Mouse (Mus musculus) right cerebral cortex, postnatal 25 days (tissue): ENCODE data around the gene Nktr.
A peak's percentile ranks its signal among the peaks of the same experiment; 100 is the strongest.

Experiments used
- DNase-seq: peaks from one replicate; pipeline ENCODE4 v3.0.0; 2022

Gene Nktr

DNA sequence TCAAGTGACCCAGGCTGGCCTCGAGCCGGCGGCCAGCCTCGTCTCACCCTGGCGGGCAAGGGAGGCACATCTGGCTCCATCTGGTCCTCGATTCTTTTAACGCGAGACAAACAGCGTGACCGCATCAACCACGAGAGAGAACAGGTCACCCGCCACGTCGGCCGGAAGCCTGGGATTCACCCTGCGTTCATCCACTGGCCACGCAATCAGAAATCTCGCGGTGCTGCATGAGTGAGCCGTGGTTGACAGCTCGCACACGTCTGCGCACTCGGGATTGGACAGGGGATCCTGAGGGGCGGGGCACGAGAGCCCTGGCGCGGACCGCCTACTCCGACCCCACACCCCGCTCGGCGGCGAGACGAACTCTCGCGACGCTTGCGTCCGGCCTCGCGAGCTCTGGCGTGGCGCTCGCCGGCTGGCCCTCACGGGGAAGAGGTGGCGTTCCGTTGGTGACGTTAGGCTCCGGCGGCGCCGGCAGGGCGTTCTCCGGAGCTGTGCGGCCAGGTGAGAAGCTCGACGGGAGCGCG is at the start of gene Nktr:
Nktr (plus strand) TSS at position 378 of the 527 bp plus-strand sequence.
- peak; percentile 99 for DNase-seq

DNA sequence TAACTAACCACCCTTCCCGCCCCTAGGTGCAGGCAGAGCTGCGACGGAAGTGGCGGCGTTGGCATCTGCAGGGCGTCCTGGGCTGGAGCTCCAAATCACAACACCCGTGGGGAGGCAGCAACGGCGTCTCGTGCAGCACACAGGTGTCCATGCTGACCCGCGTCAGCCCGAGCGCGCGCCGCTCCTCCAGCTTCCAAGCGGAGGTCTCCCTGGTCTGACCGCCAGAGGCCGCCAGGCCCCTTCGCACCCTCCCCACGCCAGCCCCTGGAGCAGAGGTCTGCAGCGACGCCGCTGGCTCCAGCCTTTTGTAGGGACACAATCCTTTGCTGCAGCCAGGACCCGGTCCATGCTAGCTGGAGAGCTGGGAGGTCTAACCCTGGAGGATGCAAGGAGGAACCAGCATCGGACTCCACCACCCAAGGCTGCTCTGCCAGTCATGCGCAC is 49.6 kb upstream of the Nktr start:
- DNase-seq: peak; percentile 42

DNA sequence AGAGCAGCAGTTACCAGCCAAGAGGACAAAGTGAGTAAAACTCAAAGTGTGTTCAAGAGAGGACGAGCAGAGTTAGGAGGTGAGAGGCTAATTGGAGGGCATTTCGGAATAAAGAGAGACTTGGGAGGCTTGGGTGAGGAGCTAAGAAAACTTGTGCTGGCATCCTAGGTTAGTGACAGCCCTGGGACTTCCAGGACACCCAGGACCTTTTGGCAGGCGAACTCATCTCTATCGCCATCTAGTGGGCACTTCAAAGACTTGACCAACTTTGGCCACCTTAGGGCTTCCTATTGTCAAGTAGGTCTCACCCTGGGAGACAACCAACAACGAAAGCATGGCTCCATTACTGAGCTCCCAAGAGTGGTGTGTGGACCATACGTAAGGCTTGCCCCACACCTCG is 47.7 kb upstream of the Nktr start:
- no peak for DNase-seq

DNA sequence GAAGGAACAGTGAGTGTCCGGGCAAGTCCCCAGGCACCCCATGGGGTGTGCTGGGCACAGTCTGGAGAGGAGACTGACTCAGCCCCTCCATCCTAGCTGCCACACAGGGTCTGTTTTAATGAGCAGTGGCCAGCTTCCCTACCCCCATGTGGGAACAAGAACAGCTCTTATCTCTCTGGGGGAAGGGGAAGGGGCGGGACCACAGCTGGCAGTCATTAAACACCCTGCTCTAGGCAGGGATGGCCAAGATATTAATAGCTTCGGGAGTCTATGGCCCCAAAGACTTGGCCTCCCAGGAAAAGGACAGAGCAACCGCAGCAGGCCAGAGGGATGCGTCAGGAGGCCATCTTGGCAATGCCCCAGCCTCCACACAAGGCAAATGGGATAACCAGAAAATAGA is 46.7 kb upstream of the Nktr start:
- no peak for DNase-seq

DNA sequence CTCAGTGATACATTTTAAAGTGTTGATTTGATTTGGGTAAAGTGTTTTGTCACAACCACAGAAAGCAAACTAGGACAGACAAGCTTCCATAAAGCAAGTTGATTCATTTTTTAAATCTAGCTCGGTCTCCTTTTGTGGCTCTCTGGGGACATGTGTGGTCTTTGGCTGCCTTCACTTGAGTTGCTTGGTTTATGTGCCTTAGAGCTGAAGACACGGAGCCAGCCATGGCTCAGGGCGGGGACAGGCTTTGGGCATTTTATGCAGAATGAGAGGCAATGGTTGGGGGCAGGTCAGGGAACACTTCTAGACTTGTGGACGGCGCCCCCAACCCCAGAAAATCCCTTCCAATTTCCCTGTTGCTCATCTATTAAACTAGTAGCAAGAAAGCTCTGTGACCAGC is 45.3 kb upstream of the Nktr start:
- DNase-seq: no peak

DNA sequence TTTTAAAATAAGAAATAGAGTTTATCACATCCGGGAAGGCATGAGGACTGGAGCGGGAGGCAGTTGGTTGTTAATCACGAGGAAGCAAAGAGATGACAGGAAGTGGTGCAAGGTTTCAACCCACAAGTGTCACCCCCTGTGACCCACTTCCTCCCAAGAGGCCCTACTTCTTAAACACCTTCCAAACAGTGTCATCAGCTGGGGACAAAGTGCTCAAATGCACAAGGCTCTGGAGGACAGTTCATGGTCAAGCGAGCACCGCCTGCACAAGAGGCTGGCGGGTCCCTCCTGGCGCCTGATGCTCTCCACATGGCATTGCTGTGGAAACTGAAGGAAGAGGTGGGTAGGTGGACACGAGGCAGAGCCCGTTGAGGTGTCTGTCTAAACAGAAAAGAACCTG is 44.0 kb upstream of the Nktr start:
- no peak for DNase-seq

DNA sequence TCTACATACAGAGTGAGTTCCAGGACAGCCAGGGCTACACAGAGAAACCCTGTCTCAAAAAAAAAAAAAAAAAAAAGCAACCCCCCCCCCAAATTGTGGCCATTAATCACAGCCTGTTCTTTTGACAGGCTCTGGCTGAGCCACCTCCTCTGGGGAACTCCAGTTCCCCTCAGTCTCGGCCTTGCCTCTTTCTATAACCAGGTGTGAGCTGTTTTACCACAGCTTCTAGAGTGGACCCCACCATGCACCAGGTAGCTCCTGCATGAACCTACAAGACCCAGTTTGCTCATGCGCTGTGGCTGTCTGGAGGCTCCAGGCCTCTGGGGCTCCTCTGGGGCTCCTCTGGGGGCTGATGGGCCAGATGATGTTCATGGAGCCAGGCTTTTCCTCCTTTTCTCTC is 43.4 kb upstream of the Nktr start:
- no peak for DNase-seq

DNA sequence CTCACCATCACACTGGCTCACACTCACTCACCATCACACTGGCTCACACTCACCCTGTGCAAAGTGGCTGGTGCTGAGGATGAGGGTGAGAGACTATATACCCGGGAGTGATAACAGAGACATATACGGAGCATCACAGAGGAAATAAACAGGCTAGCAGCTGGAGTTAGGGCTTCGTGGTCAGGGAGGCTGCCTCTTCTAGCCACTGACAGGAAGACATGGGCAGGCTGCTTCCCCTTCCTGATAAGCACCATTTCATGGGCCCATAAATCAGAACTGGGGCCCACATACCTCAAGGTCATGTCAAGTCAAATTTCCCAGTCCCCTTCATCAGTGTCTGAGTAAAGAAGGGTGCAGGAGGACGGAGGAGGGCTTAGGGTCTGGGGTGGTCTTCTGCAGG is 41.9 kb upstream of the Nktr start:
- DNase-seq: no peak

DNA sequence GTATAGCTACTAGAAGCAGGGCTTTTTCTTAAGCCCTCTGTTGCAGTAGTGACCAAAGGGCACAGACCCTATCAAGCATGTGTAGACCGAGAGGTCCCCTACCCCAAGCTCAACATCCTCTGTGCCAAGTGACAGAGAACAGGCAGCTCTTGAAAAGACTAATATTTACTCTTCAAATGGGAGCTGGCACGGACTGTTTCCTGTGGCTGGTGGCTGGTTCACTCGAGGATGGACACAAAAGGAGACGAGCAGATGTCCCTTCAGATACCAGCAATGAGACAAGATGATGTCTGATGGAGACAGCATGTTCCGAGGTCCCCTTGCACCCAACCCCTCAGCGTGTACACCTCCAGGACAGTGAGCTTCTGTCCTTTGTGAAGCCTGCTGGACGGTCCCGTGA is 41.5 kb upstream of the Nktr start:
- DNase-seq: no peak

DNA sequence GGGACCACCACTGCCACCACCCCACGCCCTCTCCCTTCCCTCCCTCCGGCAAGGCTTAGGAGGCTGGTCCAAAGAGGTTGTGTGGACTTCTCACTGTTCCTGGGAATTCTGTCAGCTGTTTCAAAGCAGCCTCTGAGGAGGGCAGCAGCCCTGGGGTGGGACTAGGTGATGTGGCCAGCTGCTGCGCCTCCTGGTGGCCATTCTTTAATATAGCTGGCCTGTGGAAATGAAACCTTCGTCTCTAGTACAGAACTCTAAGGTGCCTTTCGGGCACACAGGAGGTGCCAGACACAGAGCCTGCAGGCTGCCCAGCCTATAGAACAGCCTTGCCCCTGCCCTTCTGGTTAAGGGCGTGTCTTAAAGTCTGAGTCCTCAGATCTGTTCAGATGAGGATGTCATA is 39.4 kb upstream of the Nktr start:
- DNase-seq: no peak

DNA sequence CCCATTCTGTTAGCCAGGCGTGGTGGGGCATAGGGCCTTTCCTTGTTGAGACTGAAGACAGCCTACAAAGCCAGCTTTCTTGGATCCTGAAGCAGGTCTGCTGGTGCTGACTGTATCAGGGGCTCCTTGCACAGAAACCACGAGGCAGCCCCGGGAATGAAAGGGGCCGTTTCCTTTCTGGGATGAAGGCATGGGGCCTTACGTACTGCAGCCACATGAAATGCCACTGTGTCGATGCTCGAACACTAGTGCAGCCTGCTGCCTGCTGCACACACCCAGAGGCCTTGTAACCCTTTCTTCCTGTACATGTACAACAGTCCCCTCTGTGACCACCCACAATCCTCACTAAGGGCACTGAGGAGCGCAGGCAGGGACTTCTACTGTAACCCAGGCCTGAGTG is 37.8 kb upstream of the Nktr start:
- no peak for DNase-seq

DNA sequence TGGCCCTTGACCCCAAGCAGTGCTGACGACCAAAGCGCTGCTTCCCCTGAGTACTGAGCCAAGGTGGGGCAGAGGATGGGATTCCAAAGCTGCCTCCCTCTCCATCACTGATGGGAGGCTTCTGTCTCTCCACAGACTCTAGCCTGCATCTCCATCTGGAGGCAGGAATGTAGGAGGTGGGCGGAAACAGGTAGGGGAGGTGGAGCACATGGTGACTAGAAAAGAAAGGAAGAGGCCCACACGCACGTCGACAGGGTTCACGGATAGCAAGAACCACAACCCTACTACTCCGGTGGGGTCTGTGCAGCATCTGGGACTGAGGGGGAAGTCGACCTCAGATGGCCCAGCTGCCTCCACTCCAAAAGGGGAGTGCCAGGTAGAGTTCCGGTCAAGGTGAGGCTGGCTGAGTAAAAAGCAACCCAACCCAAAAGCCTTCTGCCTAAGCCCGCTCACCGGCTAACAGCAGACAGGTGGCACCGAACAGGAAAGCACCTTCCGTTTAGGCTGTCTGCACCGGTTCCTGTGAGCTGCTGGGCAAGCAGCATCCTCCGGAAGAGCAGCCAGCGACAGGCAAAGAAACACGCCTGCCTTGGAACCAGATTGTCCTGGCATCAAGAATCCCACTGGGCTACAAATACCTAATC is 36.8 kb upstream of the Nktr start:
- DNase-seq: no peak

DNA sequence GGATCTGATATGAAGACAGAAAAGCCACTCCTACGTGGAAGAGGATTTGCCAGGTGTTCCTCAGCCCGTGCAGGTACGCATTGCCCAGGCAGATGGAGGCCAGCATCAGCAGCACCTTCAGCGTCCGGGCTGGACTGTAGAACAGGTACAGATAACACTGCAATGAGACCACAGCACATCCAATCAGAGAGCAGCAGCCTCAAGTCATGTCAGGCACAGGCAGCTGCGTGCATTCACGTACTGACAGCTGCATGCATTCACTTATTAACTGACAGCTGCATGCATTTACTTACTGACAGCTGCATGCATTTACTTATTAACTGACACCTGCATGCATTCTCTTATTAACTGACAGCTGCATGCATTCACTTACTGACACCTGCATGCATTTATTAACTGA is 34.3 kb upstream of the Nktr start:
- no peak for DNase-seq

DNA sequence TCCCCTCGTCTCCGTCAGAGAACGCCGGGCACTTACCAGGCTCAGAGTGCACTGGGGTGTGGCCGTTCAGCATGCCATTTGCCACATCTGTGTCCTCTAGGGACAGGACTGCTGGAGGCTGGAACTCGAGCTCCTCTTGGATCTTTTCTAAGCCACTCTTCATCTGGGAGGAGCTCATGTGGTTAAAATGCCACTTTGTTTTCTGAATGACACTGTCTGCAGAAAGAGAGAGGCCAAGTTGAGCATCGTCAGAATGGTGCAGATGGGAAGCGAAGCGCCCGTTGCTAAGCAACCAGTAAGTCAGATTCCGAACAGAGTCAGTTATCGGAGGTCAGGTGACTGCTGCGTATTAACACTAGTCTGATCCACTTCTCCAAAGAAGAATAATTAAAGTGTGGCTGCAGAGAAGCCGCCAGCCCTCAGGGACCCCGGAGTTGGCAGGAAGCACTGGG is 28.7 kb upstream of the Nktr start:
- peak; percentile 32 for DNase-seq

DNA sequence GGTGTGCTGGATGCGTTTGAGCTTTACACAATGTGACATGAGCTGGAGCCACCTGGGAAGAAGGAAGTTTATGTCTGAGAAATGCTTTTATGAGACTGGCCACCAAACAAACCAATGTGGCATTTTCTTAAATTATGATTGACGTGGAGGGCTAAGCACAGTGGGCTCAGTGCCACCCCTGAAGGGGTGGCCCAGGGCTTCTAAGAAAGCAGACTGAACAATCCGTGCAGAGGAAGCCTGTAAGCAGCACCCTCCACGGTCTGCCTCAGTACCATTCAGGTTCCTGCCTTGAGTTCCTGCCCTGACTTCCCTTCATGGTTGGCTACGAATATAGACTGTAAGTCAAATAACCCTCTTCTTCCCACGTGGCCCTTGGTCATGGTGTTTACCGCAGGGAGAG is 28.2 kb upstream of the Nktr start:
- no peak for DNase-seq

DNA sequence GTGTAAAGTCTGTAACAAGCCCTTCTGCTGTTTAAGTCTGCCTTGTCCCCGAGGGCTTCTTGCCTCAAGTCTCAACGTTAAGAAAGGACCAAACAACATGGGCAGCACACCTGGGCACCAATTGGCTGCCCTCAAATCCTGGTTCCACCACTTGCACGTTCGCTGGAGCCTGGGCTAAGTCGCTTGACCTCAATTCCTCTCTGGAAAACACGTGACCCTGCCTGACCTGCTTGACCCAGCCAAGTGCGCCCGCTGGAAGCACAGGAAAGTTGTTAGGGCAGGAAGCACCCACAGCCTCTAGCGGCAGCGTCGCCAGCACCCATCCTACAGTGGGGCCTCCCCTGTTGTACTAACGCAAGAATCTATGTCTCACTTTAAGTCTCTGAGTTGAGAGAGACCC is 24.2 kb upstream of the Nktr start:
- DNase-seq: no peak

DNA sequence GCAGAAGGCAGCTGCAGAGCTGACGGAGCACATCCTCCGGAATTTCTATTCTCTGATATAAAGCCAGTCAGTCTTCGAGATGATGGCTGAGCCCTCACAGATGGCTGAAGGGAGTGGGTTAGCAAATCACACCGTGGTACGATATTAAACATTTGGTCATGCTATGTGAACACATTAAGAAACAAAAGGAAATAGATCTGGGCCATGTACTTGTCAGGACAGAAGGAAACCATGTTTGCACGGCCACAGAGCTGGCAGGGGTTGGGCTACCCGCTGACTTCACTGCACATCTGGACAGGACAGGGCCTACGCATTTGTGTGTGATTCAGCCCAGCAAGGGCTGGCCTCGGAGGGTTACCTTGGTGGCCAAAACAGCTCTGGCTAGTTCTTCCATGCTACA is 22.3 kb upstream of the Nktr start:
- DNase-seq: no peak

DNA sequence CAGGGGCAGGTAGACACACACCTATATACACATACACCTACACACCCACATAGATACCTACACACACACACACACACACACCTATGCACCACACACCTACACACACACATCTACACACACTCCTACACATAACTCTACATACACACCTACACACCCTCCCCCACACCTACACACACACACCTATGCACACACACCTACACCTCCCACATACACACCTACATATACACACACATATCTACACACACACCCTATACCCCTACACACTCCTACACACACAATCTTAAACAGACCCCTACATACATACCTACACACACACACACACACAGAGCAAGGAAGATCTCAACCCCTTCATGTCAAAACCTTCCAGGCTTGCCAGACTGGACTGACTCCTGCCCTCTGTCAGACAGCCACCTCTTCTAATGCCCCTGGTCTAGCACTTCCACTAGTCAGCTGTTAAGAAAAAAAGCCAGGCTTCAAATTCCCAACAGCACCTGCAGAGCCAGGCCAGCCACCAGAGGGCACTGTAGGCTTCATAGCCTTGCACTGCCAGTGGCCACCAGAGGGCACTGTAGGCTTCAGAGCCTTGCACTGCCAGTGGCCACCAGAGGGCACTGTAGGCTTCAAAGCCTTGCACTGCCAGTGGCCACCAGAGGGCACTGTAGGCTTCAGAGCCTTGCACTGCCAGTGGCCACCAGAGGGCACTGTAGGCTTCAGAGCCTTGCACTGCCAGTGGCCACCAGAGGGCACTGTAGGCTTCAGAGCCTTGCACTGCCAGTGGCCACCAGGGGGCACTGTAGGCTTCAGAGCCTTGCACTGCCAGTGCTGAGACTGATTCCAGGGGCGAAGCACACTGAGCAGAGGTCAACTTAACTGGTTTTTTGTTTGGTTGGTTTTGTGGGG is 21.6 kb upstream of the Nktr start:
- no peak for DNase-seq

DNA sequence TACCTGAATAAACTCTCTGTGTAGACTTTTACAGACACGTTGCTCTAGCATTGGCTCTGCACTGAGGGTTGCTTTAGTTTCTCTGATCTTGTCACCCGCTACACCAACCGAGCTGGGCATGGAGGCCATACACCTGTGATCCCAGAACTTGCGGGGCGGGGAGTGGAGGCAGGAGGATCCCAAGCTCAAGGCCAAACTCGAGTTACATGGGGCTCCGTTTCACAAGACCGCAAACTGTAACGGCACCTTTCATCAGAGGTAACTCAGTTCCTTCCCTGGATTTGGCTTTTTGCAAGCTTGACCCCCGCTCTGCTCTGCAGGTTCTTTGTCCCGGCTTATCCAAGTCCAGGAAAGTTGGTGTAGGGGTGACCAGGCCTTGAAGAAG is 14.7 kb upstream of the Nktr start:
- DNase-seq: no peak

DNA sequence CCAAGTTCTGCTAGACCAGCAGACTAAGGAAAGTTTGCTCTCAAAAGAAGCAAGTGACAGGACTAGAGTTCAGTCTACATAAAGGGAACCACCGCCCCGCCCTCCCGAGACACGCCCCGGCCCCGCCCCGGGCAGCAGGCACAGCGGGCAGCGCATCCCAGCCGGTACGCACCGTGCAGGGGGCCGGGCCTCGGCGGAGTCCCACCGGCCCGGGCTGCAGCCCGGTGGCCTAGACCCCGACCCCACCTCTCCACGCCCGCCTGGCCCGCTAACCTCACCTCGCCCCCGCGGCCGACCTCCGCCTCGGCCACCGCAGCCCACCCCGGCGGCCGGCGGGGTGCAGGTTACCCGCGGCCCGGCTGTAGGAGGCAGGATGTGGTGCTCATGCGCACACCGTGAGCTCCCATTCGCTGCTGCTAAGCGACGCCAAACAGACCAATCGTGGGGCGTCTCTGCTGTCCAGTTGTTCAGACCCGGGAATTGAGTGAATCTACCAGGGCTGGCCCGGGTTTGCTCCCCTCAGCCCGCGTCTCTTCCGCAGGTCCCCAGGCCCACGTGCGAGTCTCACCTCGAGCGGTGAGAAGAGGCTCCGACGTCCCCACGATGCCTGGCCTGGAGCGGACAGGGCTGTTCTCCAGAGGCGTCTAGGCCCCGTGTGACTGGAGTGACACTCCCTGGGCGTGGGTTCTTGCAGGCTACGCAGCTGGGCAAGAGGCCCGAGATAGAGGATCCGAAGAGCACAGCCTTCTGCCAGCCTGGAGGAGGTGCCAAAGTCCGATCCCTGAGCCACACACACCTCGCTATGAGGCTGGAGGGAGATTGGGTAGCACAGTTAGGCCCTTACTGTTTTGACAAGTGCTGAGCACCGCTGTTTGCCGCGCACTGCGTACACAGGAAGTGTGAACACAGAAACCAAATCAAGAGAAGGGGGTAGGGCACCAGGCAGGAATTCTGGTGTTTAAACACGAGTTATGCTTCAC is 14.0 kb upstream of the Nktr start, which contains the start of gene Sec22c:
Sec22c (minus strand) TSS at position 845 of the 980 bp plus-strand sequence.
- peak; percentile 90 for DNase-seq

DNA sequence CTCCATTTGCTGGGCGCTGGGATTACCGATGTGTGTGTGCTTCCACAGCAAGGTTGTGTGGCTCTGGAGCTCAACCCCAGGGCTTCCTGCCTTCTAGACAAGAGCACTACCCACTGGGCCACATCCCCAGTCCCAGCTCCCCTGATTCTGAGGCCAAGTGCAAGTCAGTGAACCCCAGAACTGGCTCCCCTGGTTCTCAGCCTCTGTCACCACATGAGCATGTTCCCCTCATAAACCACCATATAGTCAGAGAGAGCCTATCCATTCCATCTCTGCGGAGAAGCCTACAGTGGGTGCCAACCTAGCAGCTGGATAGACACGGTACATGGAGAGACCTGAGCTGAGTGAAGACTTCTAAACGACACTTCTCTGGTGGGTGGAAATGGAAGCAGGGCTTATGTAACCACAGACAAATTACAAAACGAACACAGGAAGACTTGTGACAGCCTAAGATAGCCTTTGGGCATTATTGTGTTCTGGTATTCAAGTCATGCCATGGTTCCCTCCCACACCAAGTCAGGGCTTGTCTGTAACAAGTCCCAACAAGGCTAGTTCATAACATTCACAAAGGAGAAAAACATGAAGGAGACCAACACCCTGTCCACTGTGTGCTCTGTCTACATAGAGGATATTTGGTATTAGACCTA is 12.8 kb upstream of the Nktr start:
- DNase-seq: no peak

DNA sequence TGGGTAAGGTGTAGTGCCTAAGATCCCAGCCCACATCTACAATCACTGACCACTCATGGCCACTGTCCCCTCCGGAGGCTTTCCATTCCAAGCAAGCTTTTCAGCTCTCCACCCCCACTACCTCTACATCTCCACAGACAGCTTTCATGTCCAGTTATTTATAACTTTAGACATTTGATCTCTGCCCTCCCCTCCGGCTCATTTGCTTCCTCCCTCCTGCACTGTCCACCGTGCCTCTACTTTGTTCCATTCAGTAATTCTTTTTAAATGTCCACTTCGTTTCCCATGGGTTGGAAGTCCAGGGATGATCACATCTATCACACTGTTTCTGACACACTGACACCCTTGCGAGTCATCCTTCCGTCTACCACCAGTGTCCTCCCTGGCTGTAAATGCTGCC is 11.2 kb upstream of the Nktr start:
- no peak for DNase-seq
